Mouse (Mus musculus) embryonic facial prominence, embryonic 11.5 days (tissue): ENCODE results near the gene Omd. TPM values are rescaled to one million over a fixed set of nuclear protein-coding genes. Genes with fewer than 3 reads are reported as not detected.

ENCODE experiments used
- ATAC-seq: fragments of 200-750 bp; cut with Nextera tagmentation; replicated peaks from 2 replicates; pipeline ENCODE4 v1.8.0; 2017; ENCODE audit warnings: low read depth; ENCODE audit not compliant: insufficient number of reproducible peaks, low FRiP score, low TSS enrichment
- DNase-seq: peaks from one replicate; pipeline ENCODE4 v3.0.0-alpha.2; 2015; ENCODE audit warnings: low spot score
- H3K27ac ChIP-seq: fragments of 300-500 bp; sonication (generic); replicated peaks from 2 replicates; pipeline ENCODE4 v1.5.1; 2014; ENCODE audit warnings: mild to moderate bottlenecking, low read depth, low read length, control low read depth
- H3K27me3 ChIP-seq: fragments of 300-500 bp; sonication (generic); 2 replicates; pipeline ENCODE4 v1.6.1; 2014; ENCODE audit warnings: mild to moderate bottlenecking, low read length, moderate library complexity, mixed read lengths; ENCODE audit not compliant: control insufficient read depth, insufficient read depth
- H3K36me3 ChIP-seq: fragments of 300-500 bp; sonication (generic); replicated peaks from 2 replicates; pipeline ENCODE4 v1.6.1; 2014; ENCODE audit warnings: low read depth, mild to moderate bottlenecking, low read length, moderate library complexity, mixed read lengths; ENCODE audit not compliant: control insufficient read depth, insufficient read depth
- H3K4me1 ChIP-seq: fragments of 300-500 bp; sonication (generic); 2 replicates; pipeline ENCODE4 v1.6.1; 2014; ENCODE audit warnings: low read length, mixed read lengths; ENCODE audit not compliant: control insufficient read depth, insufficient read depth
- H3K4me2 ChIP-seq: fragments of 300-500 bp; sonication (generic); 2 replicates; pipeline ENCODE4 v1.6.1; 2014; ENCODE audit warnings: low read depth, mild to moderate bottlenecking, control low read depth, low read length, moderate library complexity
- H3K4me3 ChIP-seq: fragments of 300-500 bp; sonication (generic); 2 replicates; pipeline ENCODE4 v1.5.1; 2014; ENCODE audit warnings: low read depth, low read length, control low read depth
- H3K9ac ChIP-seq: fragments of 300-500 bp; sonication (generic); replicated peaks from 2 replicates; pipeline ENCODE4 v1.6.1; 2014; ENCODE audit warnings: mild to moderate bottlenecking, control low read depth, low read length
- H3K9me3 ChIP-seq: fragments of 300-500 bp; sonication (generic); replicated peaks from 2 replicates; pipeline ENCODE4 v1.6.1; 2016; ENCODE audit warnings: mild to moderate bottlenecking, low read length, inconsistent platforms, mixed read lengths; ENCODE audit not compliant: control insufficient read depth
- WGBS: fragments of 180-500 bp; shearing (Covaris S2); extraction: QIAGEN DNeasy Blood & Tissue Kit; methylation state at CpG from one replicate; pipeline ENCODE4 v1.1.7; 2014; 5-methylcytosine and 5-hydroxymethylcytosine counted together
- polyA plus RNA-seq: library from polyadenylated mRNA; unstranded; fragments of >200 nt; fragmentation: Nextera tagmentation; extraction: Ambion mirVana; gene quantifications from 2 replicates; pipeline ENCODE4 v1.2.1, GENCODE M21; 2014

The Omd gene
- polyA plus RNA-seq, 1 experiment from 2014 or later, result 0.73 TPM

DNA sequence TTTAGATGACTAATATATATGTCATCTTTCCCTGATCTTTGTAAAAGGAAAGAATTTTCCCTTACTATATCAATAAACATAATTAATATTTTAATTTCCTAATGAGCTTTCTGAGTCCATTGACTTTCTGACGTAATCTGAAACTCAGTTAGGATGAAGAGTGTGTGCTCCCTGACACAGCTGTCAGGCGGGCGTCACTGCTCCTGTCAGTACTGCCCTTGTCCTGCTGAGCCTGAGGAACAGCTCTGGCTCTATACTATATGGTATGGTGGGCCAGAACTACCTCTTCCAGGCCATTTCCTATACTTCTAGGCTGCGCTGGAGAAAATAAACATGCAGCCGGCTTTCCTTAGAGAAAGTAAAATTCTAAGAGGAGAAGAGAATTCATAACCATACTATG, 27.7 kb upstream of the Omd start:
- 73% methylated on average over 5 of the region's 5 CpGs for WGBS

DNA sequence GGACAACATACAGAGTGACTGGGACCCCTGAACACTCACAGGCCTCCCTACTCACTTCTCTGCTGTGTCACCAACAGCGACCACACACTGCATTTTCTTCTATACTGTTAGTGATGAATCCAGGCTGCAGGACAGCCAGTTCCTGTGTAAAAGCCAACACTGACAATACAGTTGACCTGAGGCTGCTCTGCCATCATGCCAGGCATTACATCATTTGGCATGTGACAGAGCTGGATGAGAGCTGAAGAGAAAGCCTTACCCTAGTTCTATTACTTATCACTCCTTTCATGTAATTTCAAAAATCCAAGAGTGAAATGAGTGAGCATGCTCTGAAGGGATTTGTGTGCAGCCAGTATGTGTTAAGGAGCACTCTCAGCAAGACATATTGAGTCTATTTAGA, 26.1 kb upstream of the Omd start:
- H3K36me3 ChIP-seq, result no peaks in the 10 kb centered on the region
- no peak overlapping the region for H3K4me2 ChIP-seq
- no peak overlapping the region for H3K9ac ChIP-seq
- H3K4me3 ChIP-seq, result no peak overlapping the region
- 93% methylated on average over 1 of the region's 1 CpGs for WGBS
- no peak for DNase-seq
- H3K27me3 ChIP-seq, result no peaks in the 10 kb centered on the region
- no peak for ATAC-seq
- no peak overlapping the region for H3K27ac ChIP-seq
- no peaks in the 10 kb centered on the region for H3K4me1 ChIP-seq
- no peaks in the 10 kb centered on the region for H3K9me3 ChIP-seq

More for the DNA sequence above, 27.7 kb upstream of the Omd start:
- Histone ChIP-seq H3K4me1 (no peaks in the 10 kb centered on the region), H3K27me3 (no peaks in the 10 kb centered on the region), H3K27ac (no peak overlapping the region), H3K9me3 (no peaks in the 10 kb centered on the region), H3K36me3 (no peaks in the 10 kb centered on the region), H3K4me2 (no peak overlapping the region), H3K9ac (no peak overlapping the region), H3K4me3 (no peak overlapping the region)
- DNase-seq (no peak), ATAC-seq (no peak)

DNA sequence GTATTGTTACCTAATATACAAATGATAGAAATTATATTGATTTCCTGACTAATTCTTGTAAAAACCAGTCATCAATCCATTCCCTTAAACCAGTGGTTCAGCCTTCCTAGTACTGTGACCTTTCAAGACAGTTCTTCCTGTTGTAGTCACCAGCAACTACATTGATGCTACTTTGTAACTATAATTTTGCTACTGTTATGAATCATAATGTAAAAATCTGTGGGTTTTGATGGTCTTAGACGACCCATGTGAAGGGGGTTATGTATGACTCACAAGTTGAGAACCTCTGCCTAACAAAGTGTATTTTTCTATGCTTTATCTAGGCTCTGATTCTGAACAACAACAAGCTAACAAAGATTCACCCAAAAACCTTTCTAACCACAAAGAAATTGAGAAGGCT, 25.3 kb upstream of the Omd start:
- Histone ChIP-seq H3K9me3 (no peaks in the 10 kb centered on the region), H3K9ac (no peak overlapping the region), H3K27ac (no peak overlapping the region), H3K27me3 (no peaks in the 10 kb centered on the region), H3K4me1 (no peaks in the 10 kb centered on the region), H3K36me3 (no peaks in the 10 kb centered on the region), H3K4me3 (no peak overlapping the region), H3K4me2 (no peak overlapping the region)
- 74% methylated on average over 1 of the region's 1 CpGs for WGBS
- DNase-seq, result no peak
- ATAC-seq, result no peak

DNA sequence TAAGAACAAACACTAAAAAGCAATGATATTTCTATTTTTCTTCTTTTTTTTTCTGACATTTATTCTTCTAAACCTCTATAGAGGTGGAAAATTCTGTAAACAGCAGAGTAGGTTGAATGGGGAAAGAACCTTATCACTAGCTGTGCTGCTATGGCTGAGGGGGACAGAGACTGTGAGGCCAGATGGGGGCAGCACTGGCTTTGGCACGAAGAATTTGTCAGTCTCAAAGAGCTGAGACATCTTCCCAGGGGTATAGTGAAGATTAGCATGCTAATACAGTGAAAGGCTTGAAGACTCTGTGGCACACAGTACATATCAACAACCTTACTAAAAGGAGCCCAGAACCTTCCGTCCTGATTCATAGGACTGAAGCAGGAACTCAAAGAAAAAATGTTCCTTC, 23.1 kb upstream of the Omd start:
- no peaks in the 10 kb centered on the region for H3K9me3 ChIP-seq
- no peaks in the 10 kb centered on the region for H3K36me3 ChIP-seq
- 30% methylated on average over 2 of the region's 2 CpGs for WGBS
- H3K4me2 ChIP-seq, result no peak overlapping the region
- no peak overlapping the region for H3K27ac ChIP-seq
- no peaks in the 10 kb centered on the region for H3K4me1 ChIP-seq
- H3K27me3 ChIP-seq, result no peaks in the 10 kb centered on the region
- ATAC-seq (no peak), DNase-seq (peak; percentile 21)
- no peak overlapping the region for H3K9ac ChIP-seq
- no peak overlapping the region for H3K4me3 ChIP-seq

DNA sequence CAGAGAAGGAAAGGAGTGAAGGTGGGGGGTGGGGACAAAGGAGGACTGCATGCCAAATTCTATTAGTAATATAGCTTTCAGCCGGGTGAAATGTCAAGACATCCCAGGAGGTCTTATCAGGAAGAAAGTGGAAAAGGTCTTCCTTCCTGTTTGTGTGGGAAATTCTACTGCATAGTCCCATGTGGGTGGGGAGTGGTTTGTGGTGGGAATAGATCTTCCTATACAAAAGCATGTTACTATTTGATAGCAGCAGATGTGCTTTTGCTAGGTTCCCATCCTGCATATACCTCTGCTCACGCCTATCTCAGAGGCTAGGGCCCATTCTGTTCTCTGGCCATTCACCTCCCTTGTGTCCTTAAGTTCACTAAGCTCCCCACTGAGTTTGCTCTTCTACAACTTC, 21.4 kb upstream of the Omd start:
- Histone ChIP-seq H3K4me1 (no peaks in the 10 kb centered on the region), H3K4me3 (no peak overlapping the region), H3K9ac (no peak overlapping the region), H3K27me3 (no peaks in the 10 kb centered on the region), H3K36me3 (no peaks in the 10 kb centered on the region), H3K9me3 (no peaks in the 10 kb centered on the region), H3K27ac (no peak overlapping the region), H3K4me2 (no peak overlapping the region)
- ATAC-seq (no peak), DNase-seq (no peak)
- WGBS, result 57% methylated on average over 2 of the region's 2 CpGs

DNA sequence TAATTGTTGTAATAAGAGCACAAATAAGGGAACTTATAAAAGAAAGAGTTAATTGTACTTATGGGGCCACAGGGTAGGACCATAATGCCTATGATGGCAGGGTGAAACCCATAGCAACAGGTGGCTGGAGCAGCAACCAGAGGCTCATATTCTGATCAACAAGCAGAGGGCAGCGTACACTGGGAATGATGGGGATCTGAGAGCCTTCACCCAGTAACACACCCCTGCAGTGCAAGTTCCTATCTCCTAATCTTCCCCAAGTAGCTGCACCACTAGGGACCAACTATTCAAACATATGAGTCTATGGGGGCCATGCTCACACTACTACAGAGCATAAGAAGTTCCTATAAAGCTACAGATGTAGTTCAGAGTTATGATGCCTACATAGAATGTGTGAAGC, 17.9 kb upstream of the Omd start:
- no peaks in the 10 kb centered on the region for H3K9me3 ChIP-seq
- no peaks in the 10 kb centered on the region for H3K27me3 ChIP-seq
- no peaks in the 10 kb centered on the region for H3K4me1 ChIP-seq
- no peak overlapping the region for H3K9ac ChIP-seq
- no peak overlapping the region for H3K27ac ChIP-seq
- no peaks in the 10 kb centered on the region for H3K36me3 ChIP-seq
- WGBS, result 92% methylated on average over 1 of the region's 1 CpGs
- H3K4me3 ChIP-seq, result no peak overlapping the region
- ATAC-seq (no peak), DNase-seq (no peak)
- H3K4me2 ChIP-seq, result no peak overlapping the region

DNA sequence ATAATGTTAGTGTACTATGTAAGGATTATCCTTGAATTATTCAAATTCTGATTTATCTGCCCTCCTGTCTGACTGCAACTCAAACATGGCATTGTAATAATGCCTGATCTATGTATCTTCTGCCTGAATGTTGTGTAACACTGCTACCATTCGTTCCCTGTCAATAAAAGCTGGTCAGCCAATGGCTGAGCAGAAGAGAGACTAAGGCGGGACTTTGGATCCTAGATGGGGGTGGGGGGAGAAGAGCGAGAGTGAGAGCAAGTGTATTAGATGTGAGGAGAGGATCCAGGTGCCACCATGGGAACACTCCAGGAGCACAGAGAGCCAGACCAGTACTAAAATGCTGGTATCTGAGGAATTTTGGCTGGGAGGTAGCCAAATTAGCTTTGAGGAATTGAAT, 11.9 kb upstream of the Omd start:
- Histone ChIP-seq H3K4me1 (no peaks in the 10 kb centered on the region), H3K36me3 (no peaks in the 10 kb centered on the region), H3K9ac (no peak overlapping the region), H3K27me3 (no peaks in the 10 kb centered on the region), H3K4me2 (no peak overlapping the region), H3K4me3 (no peak overlapping the region), H3K9me3 (no peaks in the 10 kb centered on the region), H3K27ac (no peak overlapping the region)
- WGBS, result 65% methylated on average over 3 of the region's 3 CpGs
- DNase-seq (no peak), ATAC-seq (no peak)

DNA sequence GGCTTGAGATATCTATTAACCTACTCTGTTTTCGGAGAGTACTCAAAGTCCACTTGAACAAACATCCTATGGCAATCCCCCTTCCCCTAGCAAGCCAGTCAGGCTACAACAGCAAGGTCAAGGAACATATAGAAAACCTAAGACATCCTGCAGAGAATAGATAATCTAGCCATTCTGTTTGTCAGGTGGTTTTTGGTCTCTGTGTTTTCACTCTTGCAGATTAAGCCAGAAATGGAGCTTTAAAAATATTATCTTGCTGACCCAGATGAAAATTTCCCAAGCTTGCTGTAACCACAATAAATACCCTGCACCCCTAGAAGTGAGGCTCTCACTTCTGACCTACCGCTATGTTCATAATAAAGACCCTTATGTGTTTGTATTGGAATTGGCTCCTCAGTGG, 10.8 kb upstream of the Omd start:
- Histone ChIP-seq H3K9ac (no peak overlapping the region), H3K4me2 (no peak overlapping the region), H3K4me1 (no peaks in the 10 kb centered on the region), H3K36me3 (no peaks in the 10 kb centered on the region), H3K27ac (no peak overlapping the region), H3K4me3 (no peak overlapping the region), H3K27me3 (no peaks in the 10 kb centered on the region), H3K9me3 (no peaks in the 10 kb centered on the region)
- no peak for ATAC-seq
- no peak for DNase-seq
- WGBS, result 84% methylated on average over 2 of the region's 2 CpGs

DNA sequence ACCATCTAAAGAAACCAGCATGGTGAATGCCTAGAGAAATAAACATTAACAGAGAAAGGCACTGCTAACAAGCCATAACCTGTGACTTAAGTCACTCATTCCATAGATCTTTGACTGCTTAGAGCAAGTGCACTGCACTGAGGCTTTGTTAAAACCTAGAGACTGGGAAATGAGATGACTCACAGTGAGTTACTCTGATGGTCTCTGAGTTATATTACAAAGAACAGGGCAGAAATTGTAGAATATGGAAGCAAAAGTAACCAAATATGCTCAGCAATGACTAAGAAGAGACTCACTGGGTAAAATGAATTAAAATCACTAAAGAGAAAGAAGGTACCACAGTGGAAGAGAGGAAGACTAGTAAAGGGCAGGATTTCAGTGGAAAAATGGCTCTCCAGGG, 1.6 kb downstream of the Omd start:
- DNase-seq (no peak), ATAC-seq (no peak)
- H3K27ac ChIP-seq, result no peak overlapping the region
- H3K36me3 ChIP-seq, result no peaks in the 10 kb centered on the region
- H3K4me3 ChIP-seq, result no peak overlapping the region
- H3K27me3 ChIP-seq, result no peaks in the 10 kb centered on the region
- no peak overlapping the region for H3K4me2 ChIP-seq
- H3K9ac ChIP-seq, result no peak overlapping the region
- H3K4me1 ChIP-seq, result no peaks in the 10 kb centered on the region
- no peaks in the 10 kb centered on the region for H3K9me3 ChIP-seq
